8 mouse cellular contexts compared by ENCODE assay signal in the genomic region with DNA sequence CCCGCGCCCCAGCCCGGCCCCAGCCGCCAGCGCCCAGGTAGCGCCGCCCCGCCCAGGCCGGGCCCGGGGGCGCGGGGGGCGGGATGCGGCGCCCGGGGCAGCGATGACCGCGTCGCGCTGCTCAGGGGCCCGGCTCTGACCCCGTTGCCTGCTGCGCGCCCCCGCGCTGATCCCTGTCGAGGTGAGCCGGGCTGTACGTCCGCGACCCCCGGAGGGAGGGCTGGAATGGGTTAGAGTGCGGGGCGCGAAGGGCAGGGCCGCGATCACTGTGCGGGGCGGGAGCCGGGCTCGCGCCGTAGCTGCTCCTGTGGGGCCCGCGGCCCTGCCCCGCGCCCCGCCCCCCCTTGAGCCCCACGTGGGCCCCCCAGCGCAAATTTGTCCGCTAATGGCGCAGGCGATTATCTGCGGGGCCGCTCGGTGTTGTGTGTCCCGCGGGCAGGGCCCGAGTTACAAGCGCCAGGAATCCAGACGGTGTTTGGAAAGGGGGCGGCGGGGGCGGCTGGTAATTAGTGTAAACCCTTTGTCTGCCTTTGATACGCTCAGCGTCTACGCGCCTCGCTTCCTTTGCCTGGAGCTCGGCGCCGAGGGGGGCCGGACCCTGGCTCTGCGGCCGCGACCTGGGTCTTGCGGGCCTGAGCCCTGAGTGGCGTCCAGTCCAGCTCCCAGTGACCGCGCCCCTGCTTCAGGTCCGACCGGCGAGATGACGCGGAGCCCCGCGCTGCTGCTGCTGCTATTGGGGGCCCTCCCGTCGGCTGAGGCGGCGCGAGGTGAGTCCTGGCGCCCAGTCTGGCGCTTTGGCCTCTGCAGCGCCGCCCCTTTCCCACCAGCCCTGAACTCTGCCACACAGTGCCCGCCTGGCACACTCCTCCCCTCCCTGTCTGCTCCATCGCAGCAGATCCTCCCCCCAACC. TPM values are rescaled to one million over a fixed set of nuclear protein-coding genes. Genes with fewer than 3 reads are reported as not detected.
A peak's percentile ranks its signal among the peaks of the same experiment; 100 is the strongest.
DNase-seq lines count a peak whose midpoint lies in the region; ATAC-seq and TF ChIP-seq lines count a peak whose summit lies in the region.

No protein-coding gene starts in this region.

- dilution Hi-C loops in CH12.LX (cut with MboI; ENCODE audit: extremely low pct_ligation_motif_present, extremely low pct_unique_long_range_greater_than_20kb, low sequenced_read_pairs) = no loop called here

- H3K4me2 ChIP-seq in CH12.LX (ENCODE audit: insufficient read depth, low read depth, poor library complexity, severe bottlenecking) = peak overlapping the region; percentile 78
- peak overlapping the region; percentile 87 for H3K4me2 ChIP-seq in forebrain, embryonic 12.5 days
- H3K4me2 ChIP-seq in hindbrain, postnatal 0 days (ENCODE audit: low read depth, low read length) = peak overlapping the region; percentile 96
- H3K4me2 ChIP-seq in liver, embryonic 13.5 days = peak overlapping the region; percentile 99

- H3K36me3 ChIP-seq in CH12.LX (replicated peaks in 1 of 2; ENCODE audit: control insufficient read depth in 1 of 2, insufficient read depth in 1 of 2, low read length in 1 of 2) = no peaks in the 10 kb centered on the region
- H3K36me3 ChIP-seq in forebrain, embryonic 12.5 days (replicated peaks) = no peaks in the 10 kb centered on the region
- H3K36me3 ChIP-seq in hindbrain, postnatal 0 days (ENCODE audit: insufficient read depth, low read length) = no peaks in the 10 kb centered on the region
- H3K36me3 ChIP-seq in liver, embryonic 13.5 days = no peaks in the 10 kb centered on the region

- TF ChIP-seq EP300 in CH12.LX (IDR thresholded peaks at IDR 0.05; ENCODE audit: low read length) = no peak

- WGBS in forebrain, embryonic 12.5 days = under 1% methylated on average over 80 of the region's 99 CpGs
- 1% methylated on average over 73 of the region's 99 CpGs for WGBS in hindbrain, postnatal 0 days
- WGBS in liver, embryonic 13.5 days (ENCODE audit: insufficient replicate concordance) = 1% methylated on average over 84 of the region's 99 CpGs

- no peak for TF ChIP-seq POLR2A in CH12.LX (IDR thresholded peaks at IDR 0.05; ENCODE audit: low read depth, low read length)

- no peak for TF ChIP-seq RAD21 in CH12.LX (IDR thresholded peaks at IDR 0.05; ENCODE audit: low read depth, low read length)

- DNase-seq in CH12.LX (ENCODE audit: extremely low read depth) (no peak), ZHBTc4 (ENCODE audit: low read depth, low spot score) (peak; percentile 60)
- DNase-seq in hindbrain, postnatal 0 days (ENCODE audit: low spot score) = peak; percentile 16
- peak; percentile 61 for DNase-seq in liver, embryonic 13.5 days
- peak; percentile 43 for DNase-seq in naive thymus-derived CD4-positive, alpha-beta T cell, adult 2 months (ENCODE audit: low read depth)
- DNase-seq in thymus, postnatal 10 days (ENCODE audit: low spot score in 2 of 2) = peak; percentile 18 to 19
- no peak for DNase-seq in frontal cortex, postnatal 36 days (ENCODE audit: low spot score in 2 of 2)

- no peak for TF ChIP-seq CTCF in CH12.LX (conservative IDR thresholded peaks at IDR 0.05 in 1 of 2, IDR thresholded peaks at IDR 0.05 in 1 of 2; ENCODE audit: low read depth in 2 of 2, low read length in 2 of 2)
- TF ChIP-seq CTCF in hindbrain, postnatal 0 days (IDR thresholded peaks at IDR 0.05; ENCODE audit: low read depth) = no peak

- H3K4me3 ChIP-seq in CH12.LX (replicated peaks in 1 of 3; ENCODE audit: low read depth in 2 of 3, low read length in 2 of 3, poor library complexity in 1 of 3) = peak overlapping the region in 2 of 3 experiments; percentile 41 to 55
- H3K4me3 ChIP-seq in forebrain, embryonic 12.5 days (replicated peaks) = peak overlapping the region; percentile 86
- peak overlapping the region; percentile 75 for H3K4me3 ChIP-seq in hindbrain, postnatal 0 days (ENCODE audit: low read length)
- peak overlapping the region; percentile 90 for H3K4me3 ChIP-seq in liver, embryonic 13.5 days (replicated peaks)

- H3K9me3 ChIP-seq in CH12.LX (replicated peaks; ENCODE audit: low read length) = peaks cover 7% of the 10 kb centered on the region
- H3K9me3 ChIP-seq in forebrain, embryonic 12.5 days = no peaks in the 10 kb centered on the region
- no peaks in the 10 kb centered on the region for H3K9me3 ChIP-seq in hindbrain, postnatal 0 days (ENCODE audit: low read length)
- no peaks in the 10 kb centered on the region for H3K9me3 ChIP-seq in liver, embryonic 13.5 days (replicated peaks)

- peak; percentile 66 for ATAC-seq in forebrain, embryonic 12.5 days (ENCODE audit: low FRiP score)
- no peak; the same call in none of the 2 replicates for ATAC-seq in hindbrain, postnatal 0 days
- ATAC-seq in liver, embryonic 13.5 days (ENCODE audit: low read depth) = peak; percentile 52

- in situ Hi-C loops in CH12.LX (cut with MboI; ENCODE audit: low pct_ligation_motif_present, low pct_unique_long_range_greater_than_20kb, low sequenced_read_pairs) = no loop called here

- H3K4me1 ChIP-seq in CH12.LX (ENCODE audit: control insufficient read depth in 1 of 2, insufficient read depth in 2 of 2) = peaks cover 3 to 5% of the 10 kb centered on the region in 2 experiments; a peak in 2 of 4 replicates
- H3K4me1 ChIP-seq in forebrain, embryonic 12.5 days = peaks cover 54% of the 10 kb centered on the region
- peaks cover 3% of the 10 kb centered on the region for H3K4me1 ChIP-seq in hindbrain, postnatal 0 days (ENCODE audit: insufficient read depth, low read length)
- peaks cover 71% of the 10 kb centered on the region for H3K4me1 ChIP-seq in liver, embryonic 13.5 days (replicated peaks)

- H3K27me3 ChIP-seq in CH12.LX (replicated peaks) = peaks cover 54% of the 10 kb centered on the region
- peaks cover 19% of the 10 kb centered on the region for H3K27me3 ChIP-seq in forebrain, embryonic 12.5 days
- H3K27me3 ChIP-seq in hindbrain, postnatal 0 days (ENCODE audit: insufficient read depth, low read length) = peaks cover 3% of the 10 kb centered on the region; the same call in 1 of the 2 replicates
- peaks cover 5% of the 10 kb centered on the region; the same call in 1 of the 2 replicates for H3K27me3 ChIP-seq in liver, embryonic 13.5 days

- H3K79me2 ChIP-seq in CH12.LX (replicated peaks; ENCODE audit: control insufficient read depth, extremely low read depth, insufficient read depth, poor library complexity, severe bottlenecking) = no peaks in the 10 kb centered on the region

- no peak overlapping the region for H3K27ac ChIP-seq in CH12.LX (ENCODE audit: insufficient read depth, low read depth)
- H3K27ac ChIP-seq in forebrain, embryonic 12.5 days = peak overlapping the region; percentile 27
- no peak overlapping the region for H3K27ac ChIP-seq in hindbrain, postnatal 0 days
- H3K27ac ChIP-seq in liver, embryonic 13.5 days = peak overlapping the region; percentile 76

- H3K9ac ChIP-seq in CH12.LX (ENCODE audit: insufficient read depth, low read depth) = peak overlapping the region; percentile 14; the same call in 1 of the 2 replicates
- peak overlapping the region; percentile 83 for H3K9ac ChIP-seq in forebrain, embryonic 12.5 days
- peak overlapping the region; percentile 49 for H3K9ac ChIP-seq in hindbrain, postnatal 0 days (replicated peaks; ENCODE audit: low read length)
- H3K9ac ChIP-seq in liver, embryonic 13.5 days = peak overlapping the region; percentile 89

TF ChIP-seq in CH12.LX, 34 proteins besides CTCF, POLR2A, EP300 and RAD21:
- TF ChIP-seq USF1 (IDR thresholded peaks at IDR 0.05; ENCODE audit: low read depth, low read length) (no peak), MAFK (IDR thresholded peaks at IDR 0.05; ENCODE audit: insufficient replicate concordance, low read length) (no peak), HCFC1 (IDR thresholded peaks at IDR 0.05; ENCODE audit: low read depth, low read length) (no peak), MXI1 (IDR thresholded peaks at IDR 0.05; ENCODE audit: low read depth, low read length) (no peak), TCF12 (IDR thresholded peaks at IDR 0.05; ENCODE audit: low read depth, low read length) (no peak), ZKSCAN1 (IDR thresholded peaks at IDR 0.05; ENCODE audit: borderline replicate concordance, low read depth, low read length) (no peak), ZC3H11A (IDR thresholded peaks at IDR 0.05; ENCODE audit: low read depth, low read length) (no peak)
TF ChIP-seq in CH12.LX: peak in this region for 0.

RNA-seq across cellular contexts. Expression of gene Fgfrl1, which starts 2.4 kb away (rescaled TPM):
- total RNA-seq in CH12.LX (2012; rRNA removed) = 0.55 and 0.64 TPM in 2 replicates
- 0.17 TPM in 1 of 2 replicates, not detected in the other for total RNA-seq in CH12.LX (2014; rRNA removed)
- polyA plus RNA-seq in CH12.LX (2012; ENCODE audit: insufficient read length, low read depth) = 0.26 and 0.64 TPM in 2 replicates
- 17.6 and 19.3 TPM in 2 replicates for polyA plus RNA-seq in forebrain, embryonic 12.5 days (2016; fragmentation: Nextera tagmentation; extraction: Ambion mirVana)
- total RNA-seq in hindbrain, postnatal 0 days (2014; rRNA removed) = 38.5 and 42.7 TPM in 2 replicates
- polyA plus RNA-seq in hindbrain, postnatal 0 days (2015; fragmentation: Nextera tagmentation; extraction: Ambion mirVana) = 11.3 and 12.1 TPM in 2 replicates
- polyA plus RNA-seq in liver, embryonic 13.5 days (2015; fragmentation: Nextera tagmentation; extraction: Ambion mirVana) = 7.5 and 8.8 TPM in 2 replicates

RNA-seq across cellular contexts. Expression of gene Slc26a1, which starts 19.2 kb away (rescaled TPM):
- 0.08 TPM in 2 replicates for total RNA-seq in CH12.LX (2012; rRNA removed)
- total RNA-seq in CH12.LX (2014; rRNA removed) = not detected in 2 replicates
- polyA plus RNA-seq in CH12.LX (2012; ENCODE audit: insufficient read length, low read depth) = 0.07 and 0.11 TPM in 2 replicates
- 1.2 TPM in 2 replicates for polyA plus RNA-seq in forebrain, embryonic 12.5 days (2016; fragmentation: Nextera tagmentation; extraction: Ambion mirVana)
- 6.3 and 12.6 TPM in 2 replicates for total RNA-seq in hindbrain, postnatal 0 days (2014; rRNA removed)
- polyA plus RNA-seq in hindbrain, postnatal 0 days (2015; fragmentation: Nextera tagmentation; extraction: Ambion mirVana) = 3.5 and 3.6 TPM in 2 replicates
- polyA plus RNA-seq in liver, embryonic 13.5 days (2015; fragmentation: Nextera tagmentation; extraction: Ambion mirVana) = 12.0 and 12.7 TPM in 2 replicates

RNA-seq across cellular contexts. Expression of gene Dgkq, which starts 25.1 kb away (rescaled TPM):
- total RNA-seq in CH12.LX (2012; rRNA removed) (8.5 and 9.1 TPM in 2 replicates), CH12.LX (2014; rRNA removed) (3.7 and 5.5 TPM in 2 replicates)
- 4.4 and 5.0 TPM in 2 replicates for polyA plus RNA-seq in CH12.LX (2012; ENCODE audit: insufficient read length, low read depth)
- 19.7 and 20.7 TPM in 2 replicates for polyA plus RNA-seq in forebrain, embryonic 12.5 days (2016; fragmentation: Nextera tagmentation; extraction: Ambion mirVana)
- 48.2 and 64.4 TPM in 2 replicates for total RNA-seq in hindbrain, postnatal 0 days (2014; rRNA removed)
- polyA plus RNA-seq in hindbrain, postnatal 0 days (2015; fragmentation: Nextera tagmentation; extraction: Ambion mirVana) = 19.3 and 20.0 TPM in 2 replicates
- polyA plus RNA-seq in liver, embryonic 13.5 days (2015; fragmentation: Nextera tagmentation; extraction: Ambion mirVana) = 2.9 and 3.6 TPM in 2 replicates

RNA-seq across cellular contexts. Expression of gene Idua, which starts 34.5 kb away (rescaled TPM):
- total RNA-seq in CH12.LX (2012; rRNA removed) = 4.0 and 5.8 TPM in 2 replicates
- 2.1 and 2.3 TPM in 2 replicates for total RNA-seq in CH12.LX (2014; rRNA removed)
- polyA plus RNA-seq in CH12.LX (2012; ENCODE audit: insufficient read length, low read depth) = 10.6 and 10.8 TPM in 2 replicates
- 9.5 and 9.6 TPM in 2 replicates for polyA plus RNA-seq in forebrain, embryonic 12.5 days (2016; fragmentation: Nextera tagmentation; extraction: Ambion mirVana)
- total RNA-seq in hindbrain, postnatal 0 days (2014; rRNA removed) = 4.9 and 11.4 TPM in 2 replicates
- 8.0 and 8.2 TPM in 2 replicates for polyA plus RNA-seq in hindbrain, postnatal 0 days (2015; fragmentation: Nextera tagmentation; extraction: Ambion mirVana)
- 3.4 and 3.8 TPM in 2 replicates for polyA plus RNA-seq in liver, embryonic 13.5 days (2015; fragmentation: Nextera tagmentation; extraction: Ambion mirVana)

Comparison
In these comparisons a context has a peak if more than half of its experiments do, and no peak if none do; other contexts are left out.
1. DNase-seq: peak in ZHBTc4 (single experiment), hindbrain, postnatal 0 days (single experiment), liver, embryonic 13.5 days (single experiment), naive thymus-derived CD4-positive, alpha-beta T cell, adult 2 months (single experiment) and thymus, postnatal 10 days (2 of 2); none in CH12.LX (single experiment) and frontal cortex, postnatal 36 days (0 of 2).
2. H3K27ac ChIP-seq: peak in forebrain, embryonic 12.5 days (single experiment) and liver, embryonic 13.5 days (single experiment); none in CH12.LX (single experiment) and hindbrain, postnatal 0 days (single experiment).
3. H3K9ac ChIP-seq: peak in every context shown above with its lines; median percentile 89 in liver, embryonic 13.5 days; 83 in forebrain, embryonic 12.5 days; 49 in hindbrain, postnatal 0 days; 14 in CH12.LX.
4. Peak in every context shown above with its lines, with median percentiles within 50 percentile points of each other: H3K4me2 ChIP-seq and H3K4me3 ChIP-seq.